Mouse (Mus musculus): ENCODE data around the gene Maf.

Maf gene

GRCm38 (mm10) chr8:115707731-115708590 lies at the start of gene Maf:
TSS of gene Maf (minus strand) at chr8:115707794.
- peak; percentile 33 for DNase-seq (ENCODE audit: low read depth, low spot score)

- DNase-seq (ENCODE audit: low read depth, low spot score): no peak
Observed at GRCm38 (mm10) chr8:115756965-115757364, 49.4 kb upstream of the Maf start.

- DNase-seq (ENCODE audit: low read depth, low spot score): no peak
Observed at GRCm38 (mm10) chr8:115756027-115756426, 48.4 kb upstream of the Maf start.

- DNase-seq (ENCODE audit: low read depth, low spot score): no peak
Observed at GRCm38 (mm10) chr8:115754694-115755093, 47.1 kb upstream of the Maf start.

- DNase-seq (ENCODE audit: low read depth, low spot score): no peak
Observed at GRCm38 (mm10) chr8:115753801-115754200, 46.2 kb upstream of the Maf start.

- DNase-seq (ENCODE audit: low read depth, low spot score): no peak
Observed at GRCm38 (mm10) chr8:115747426-115747825, 39.8 kb upstream of the Maf start.

GRCm38 (mm10) chr8:115745648-115746047 lies 38.1 kb upstream of the Maf start:
- no peak for DNase-seq (ENCODE audit: low read depth, low spot score)

GRCm38 (mm10) chr8:115743441-115743840 lies 35.8 kb upstream of the Maf start:
- no peak for DNase-seq (ENCODE audit: low read depth, low spot score)

- no peak for DNase-seq (ENCODE audit: low read depth, low spot score)
Observed at GRCm38 (mm10) chr8:115742646-115743045, 35.1 kb upstream of the Maf start.

GRCm38 (mm10) chr8:115741964-115742363 lies 34.4 kb upstream of the Maf start:
- DNase-seq (ENCODE audit: low read depth, low spot score): no peak

- no peak for DNase-seq (ENCODE audit: low read depth, low spot score)
Observed at GRCm38 (mm10) chr8:115739756-115740155, 32.2 kb upstream of the Maf start.

GRCm38 (mm10) chr8:115732401-115732800 lies 24.8 kb upstream of the Maf start:
- DNase-seq (ENCODE audit: low read depth, low spot score): no peak

GRCm38 (mm10) chr8:115726807-115727206 lies 19.2 kb upstream of the Maf start:
- DNase-seq (ENCODE audit: low read depth, low spot score): no peak

GRCm38 (mm10) chr8:115726231-115726630 lies 18.6 kb upstream of the Maf start:
- DNase-seq (ENCODE audit: low read depth, low spot score): no peak

GRCm38 (mm10) chr8:115719126-115719525 lies 11.5 kb upstream of the Maf start:
- no peak for DNase-seq (ENCODE audit: low read depth, low spot score)

GRCm38 (mm10) chr8:115718621-115719020 lies 11.0 kb upstream of the Maf start:
- DNase-seq (ENCODE audit: low read depth, low spot score): no peak

GRCm38 (mm10) chr8:115715262-115715661 lies 7.7 kb upstream of the Maf start:
- DNase-seq (ENCODE audit: low read depth, low spot score): no peak

- no peak for DNase-seq (ENCODE audit: low read depth, low spot score)
Observed at GRCm38 (mm10) chr8:115711106-115711505, 3.5 kb upstream of the Maf start.

- DNase-seq (ENCODE audit: low read depth, low spot score): no peak
Observed at GRCm38 (mm10) chr8:115709931-115710330, 2.3 kb upstream of the Maf start.

GRCm38 (mm10) chr8:115708936-115709780 lies 1.6 kb upstream of the Maf start:
- DNase-seq (ENCODE audit: low read depth, low spot score): peak; percentile 45

GRCm38 (mm10) chr8:115706861-115707730 lies 498 bp downstream of the Maf start:
- peak; percentile 52 for DNase-seq (ENCODE audit: low read depth, low spot score)

Measured in WW6 (cell line).